Mouse (Mus musculus): ENCODE data around the gene Spata17.

Gene Spata17

DNA sequence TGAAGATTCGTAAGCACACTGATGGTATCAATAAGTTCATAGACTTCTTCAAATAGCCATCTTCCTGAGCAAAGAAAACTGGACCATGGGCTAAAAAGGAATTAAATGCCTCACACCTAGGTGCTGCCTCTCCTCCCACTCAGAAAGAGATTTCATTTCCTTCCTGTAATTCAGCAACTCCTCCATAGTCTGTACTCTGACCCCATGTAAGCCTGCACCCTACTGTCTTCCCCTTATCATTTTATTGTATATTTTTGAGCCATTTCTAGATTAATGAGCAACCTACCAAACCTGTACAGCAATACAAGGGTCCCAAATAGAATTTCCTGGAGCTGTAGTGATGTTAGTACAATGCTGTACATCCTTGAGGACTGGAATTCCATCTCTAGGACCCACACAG, 211.0 kb downstream of the Spata17 start:
- DNase-seq (ENCODE audit: low spot score): no peak

DNA sequence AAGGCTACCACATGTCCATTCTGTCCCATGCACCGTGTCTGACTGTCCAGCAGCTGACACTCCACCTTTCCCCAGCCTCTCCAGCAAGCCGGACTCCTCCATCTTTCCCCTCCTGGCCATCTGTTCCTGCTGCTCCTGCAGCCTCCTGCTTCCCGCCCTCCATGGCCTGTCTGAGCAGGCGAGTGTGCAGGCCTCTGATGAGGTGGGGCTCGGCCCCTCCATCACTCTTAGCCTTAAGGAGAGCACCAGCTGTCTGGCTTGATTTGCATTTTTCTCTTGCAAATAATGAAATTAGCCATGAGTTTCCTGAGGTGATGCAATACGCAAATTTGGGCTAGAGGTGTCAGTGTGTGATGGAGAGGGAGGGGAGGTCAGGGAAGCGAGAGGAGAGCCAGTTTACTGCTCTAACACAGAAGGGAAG, 211.8 kb downstream of the Spata17 start:
- no peak for DNase-seq (ENCODE audit: low spot score)

DNA sequence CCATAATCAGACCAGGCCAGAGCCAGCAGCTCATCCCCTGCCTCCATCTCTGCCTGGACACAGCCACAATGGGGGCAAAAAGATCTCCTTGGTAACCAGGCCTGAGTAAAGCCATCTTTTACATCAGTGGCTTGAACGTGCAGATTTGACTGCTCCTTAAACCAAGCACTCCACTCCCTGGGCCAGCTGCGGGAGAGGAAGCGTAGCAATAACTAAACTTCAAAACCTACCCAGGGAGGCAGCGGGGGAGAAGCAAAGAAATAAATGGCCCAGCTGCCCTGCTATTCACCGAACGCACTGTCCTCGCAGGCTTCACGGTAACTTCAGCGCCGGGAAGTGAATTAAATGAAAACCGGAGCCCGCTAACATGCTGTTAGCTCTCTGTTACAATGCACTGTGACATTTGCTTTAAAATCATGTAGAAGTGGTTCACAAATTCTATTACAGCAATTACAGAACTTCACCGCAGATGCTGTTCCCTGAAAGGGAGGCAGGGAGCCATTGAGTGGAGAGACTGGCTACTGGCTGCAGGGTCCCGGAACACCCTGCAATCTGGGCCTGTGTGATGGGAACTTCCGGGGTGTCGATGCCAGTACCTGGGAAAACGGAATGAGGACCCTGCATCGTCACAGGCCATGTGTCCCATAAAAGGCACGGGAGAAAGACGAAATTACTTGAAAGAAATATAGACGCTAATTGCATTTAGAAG, 217.5 kb downstream of the Spata17 start:
- no peak for DNase-seq (ENCODE audit: low spot score)

Data from ovary, adult 18-20 months (tissue).